Mouse (Mus musculus) forebrain, embryonic 16.5 days (tissue): Measurements from ENCODE around the gene Ccnb1ip1. TPM values are rescaled to one million over a fixed set of nuclear protein-coding genes. Genes with fewer than 3 reads are reported as not detected.

Experiments
- ATAC-seq: fragments of 200-750 bp; cut with Nextera tagmentation; 2 replicates; pipeline ENCODE4 v1.8.0; 2017; ENCODE audit warnings: mild to moderate bottlenecking, moderate library complexity
- H3K27ac ChIP-seq: fragments of 300-500 bp; sonication (generic); 2 replicates; pipeline ENCODE4 v1.5.1; 2014; ENCODE audit warnings: low read length, control low read depth
- H3K27me3 ChIP-seq: fragments of 300-500 bp; sonication (generic); replicated peaks from 2 replicates; pipeline ENCODE4 v1.6.1; 2014; ENCODE audit warnings: low read length; ENCODE audit not compliant: control insufficient read depth, insufficient read depth
- H3K36me3 ChIP-seq: fragments of 300-500 bp; sonication (generic); 2 replicates; pipeline ENCODE4 v1.6.1; 2014; ENCODE audit not compliant: control insufficient read depth, insufficient read depth
- H3K4me1 ChIP-seq: fragments of 300-500 bp; sonication (generic); replicated peaks from 2 replicates; pipeline ENCODE4 v1.6.1; 2014; ENCODE audit warnings: low read length; ENCODE audit not compliant: control insufficient read depth, insufficient read depth
- H3K4me2 ChIP-seq: fragments of 300-500 bp; sonication (generic); 2 replicates; pipeline ENCODE4 v1.6.1; 2014; ENCODE audit warnings: mild to moderate bottlenecking, low read length, control low read depth
- H3K4me3 ChIP-seq: fragments of 300-500 bp; sonication (generic); replicated peaks from 2 replicates; pipeline ENCODE4 v1.5.1; 2014; ENCODE audit warnings: mild to moderate bottlenecking, low read length, control low read depth
- H3K9ac ChIP-seq: fragments of 300-500 bp; sonication (generic); replicated peaks from 2 replicates; pipeline ENCODE4 v1.6.1; 2014; ENCODE audit warnings: low read depth, low read length, control low read depth
- H3K9me3 ChIP-seq: fragments of 300-500 bp; sonication (generic); 2 replicates; pipeline ENCODE4 v1.6.1; 2016; ENCODE audit warnings: low read length; ENCODE audit not compliant: control insufficient read depth
- WGBS: fragments of 180-500 bp; shearing (Covaris S2); extraction: QIAGEN DNeasy Blood & Tissue Kit; methylation state at CpG from one replicate; pipeline ENCODE4 v1.1.7; 2014; 5-methylcytosine and 5-hydroxymethylcytosine counted together
- polyA plus RNA-seq: library from polyadenylated mRNA; unstranded; fragments of >200 nt; fragmentation: Nextera tagmentation; extraction: Ambion mirVana; gene quantifications from 2 replicates; pipeline ENCODE4 v1.2.1, GENCODE M21; 2015

Ccnb1ip1 gene
- polyA plus RNA-seq, 1 experiment from 2014 or later, result not detected

DNA sequence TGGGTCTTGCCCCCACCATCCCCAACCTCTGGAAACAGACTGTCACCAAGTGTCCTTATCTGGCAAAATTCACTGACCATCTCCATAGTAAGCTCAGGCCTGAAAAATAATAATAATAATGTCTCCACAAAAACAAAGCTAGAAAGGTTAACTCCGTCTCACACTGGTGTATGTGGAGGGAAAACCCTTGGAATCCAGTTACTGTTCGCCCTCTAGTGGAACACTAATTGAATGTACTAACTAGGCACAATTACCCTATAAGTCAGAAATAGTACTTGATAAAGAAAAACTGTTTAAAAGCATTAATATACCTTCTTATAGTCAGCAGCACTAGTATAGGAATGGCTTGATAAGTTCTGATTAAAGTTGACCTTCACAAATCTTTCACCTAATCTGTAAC, 19.4 kb downstream of the Ccnb1ip1 start:
- Histone ChIP-seq H3K4me3 (no peak overlapping the region), H3K27ac (no peak overlapping the region), H3K4me1 (peaks cover 7% of the 10 kb centered on the region), H3K27me3 (no peaks in the 10 kb centered on the region), H3K36me3 (no peaks in the 10 kb centered on the region), H3K4me2 (no peak overlapping the region), H3K9ac (no peak overlapping the region), H3K9me3 (no peaks in the 10 kb centered on the region)
- WGBS, result 9% methylated on average over 2 of the region's 2 CpGs
- ATAC-seq, result no peak

DNA sequence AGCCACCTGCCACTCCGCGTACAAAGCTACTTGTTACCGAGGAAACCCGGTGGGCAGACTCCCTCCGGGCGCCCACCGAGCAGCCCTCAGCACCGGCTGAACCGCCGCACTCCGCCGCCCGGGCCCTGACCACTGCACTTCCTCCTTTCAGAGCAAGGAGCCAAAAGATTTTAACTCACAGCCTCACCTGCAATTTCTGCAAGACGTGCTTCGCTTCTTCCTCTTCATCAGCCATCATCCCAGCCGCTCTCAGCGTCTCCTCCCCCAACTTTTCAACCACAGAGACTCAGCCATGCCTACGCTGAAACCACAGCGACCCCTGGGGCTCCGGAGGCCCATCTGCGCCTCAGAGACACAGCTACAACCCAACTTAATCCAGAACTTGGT, 22.3 kb downstream of the Ccnb1ip1 start, which contains the start of gene Ttc5:
Gene Ttc5 (minus strand): TSS at position 269 of the 387 bp plus-strand sequence.
- 0 out of 2 replicates have a peak, but pooled peaks cover 3% of the 10 kb centered on the region for H3K9me3 ChIP-seq
- WGBS, result 0% methylated on average over 21 of the region's 21 CpGs
- H3K4me2 ChIP-seq, result peak within 1 kb of the TSS; percentile 49
- peaks cover 8% of the 10 kb centered on the region for H3K4me1 ChIP-seq
- H3K9ac ChIP-seq, result peak within 1 kb of the TSS; percentile 73
- ATAC-seq, result peak; percentile 98
- H3K4me3 ChIP-seq, result peak within 1 kb of the TSS; percentile 77
- no peaks in the 10 kb centered on the region for H3K27me3 ChIP-seq
- peaks cover 13% of the 10 kb centered on the region for H3K36me3 ChIP-seq
- peak within 1 kb of the TSS; percentile 82 for H3K27ac ChIP-seq

GRCm38 (mm10) chr14:50784391-50785250, 22.9 kb downstream of the Ccnb1ip1 start:
- peak overlapping the region; percentile 73 for H3K9ac ChIP-seq
- 22% methylated on average over 16 of the region's 16 CpGs for WGBS
- H3K4me2 ChIP-seq, result peak overlapping the region; percentile 49
- H3K4me1 ChIP-seq, result peaks cover 8% of the 10 kb centered on the region
- 0 out of 2 replicates have a peak, but pooled peaks cover 3% of the 10 kb centered on the region for H3K9me3 ChIP-seq
- peaks cover 15% of the 10 kb centered on the region for H3K36me3 ChIP-seq
- peak overlapping the region; percentile 82 for H3K27ac ChIP-seq
- no peaks in the 10 kb centered on the region for H3K27me3 ChIP-seq
- H3K4me3 ChIP-seq, result peak overlapping the region; percentile 77
- no peak for ATAC-seq

GRCm38 (mm10) chr14:50782166-50782565, 25.4 kb downstream of the Ccnb1ip1 start:
- no peak overlapping the region for H3K4me2 ChIP-seq
- no peak overlapping the region for H3K9ac ChIP-seq
- no peak for ATAC-seq
- H3K4me1 ChIP-seq, result peaks cover 8% of the 10 kb centered on the region
- WGBS, result 98% methylated on average over 3 of the region's 3 CpGs
- H3K27ac ChIP-seq, result no peak overlapping the region
- H3K27me3 ChIP-seq, result no peaks in the 10 kb centered on the region
- H3K36me3 ChIP-seq, result peaks cover 17% of the 10 kb centered on the region
- H3K4me3 ChIP-seq, result no peak overlapping the region
- 0 out of 2 replicates have a peak, but pooled peaks cover 3% of the 10 kb centered on the region for H3K9me3 ChIP-seq

DNA sequence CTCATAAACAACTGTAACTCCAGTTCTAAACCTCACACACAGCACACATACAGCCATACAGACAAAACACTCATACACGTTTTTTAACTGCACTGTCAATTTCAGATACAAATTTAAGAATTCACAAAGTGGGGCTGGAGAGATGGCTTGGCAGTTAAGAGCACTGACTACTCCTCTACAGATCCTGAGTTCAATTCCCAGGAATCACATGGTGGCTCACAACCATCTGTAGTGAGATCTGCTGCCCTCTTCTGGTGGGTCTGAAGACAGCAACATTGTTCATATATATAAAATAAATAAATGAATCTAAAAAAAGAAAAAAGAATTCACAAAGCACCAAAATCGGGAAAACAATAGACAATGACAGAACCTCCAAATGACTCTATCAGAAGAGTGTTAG, 36.2 kb downstream of the Ccnb1ip1 start:
- WGBS, result 87% methylated on average over 2 of the region's 2 CpGs

GRCm38 (mm10) chr14:50765736-50766135, 41.8 kb downstream of the Ccnb1ip1 start:
- Histone ChIP-seq H3K4me3 (no peak overlapping the region), H3K36me3 (peaks cover 21% of the 10 kb centered on the region), H3K9ac (no peak overlapping the region), H3K9me3 (no peaks in the 10 kb centered on the region), H3K27ac (no peak overlapping the region), H3K4me2 (no peak overlapping the region), H3K4me1 (no peaks in the 10 kb centered on the region), H3K27me3 (no peaks in the 10 kb centered on the region)
- WGBS, result 93% methylated on average over 6 of the region's 6 CpGs
- no peak for ATAC-seq

More for the DNA sequence above, 36.2 kb downstream of the Ccnb1ip1 start:
- H3K4me1 ChIP-seq, result no peaks in the 10 kb centered on the region
- no peak overlapping the region for H3K9ac ChIP-seq
- peaks cover 43% of the 10 kb centered on the region for H3K36me3 ChIP-seq
- H3K9me3 ChIP-seq, result no peaks in the 10 kb centered on the region
- ATAC-seq, result no peak
- H3K27ac ChIP-seq, result no peak overlapping the region
- no peak overlapping the region for H3K4me3 ChIP-seq
- H3K27me3 ChIP-seq, result no peaks in the 10 kb centered on the region
- H3K4me2 ChIP-seq, result no peak overlapping the region

DNA sequence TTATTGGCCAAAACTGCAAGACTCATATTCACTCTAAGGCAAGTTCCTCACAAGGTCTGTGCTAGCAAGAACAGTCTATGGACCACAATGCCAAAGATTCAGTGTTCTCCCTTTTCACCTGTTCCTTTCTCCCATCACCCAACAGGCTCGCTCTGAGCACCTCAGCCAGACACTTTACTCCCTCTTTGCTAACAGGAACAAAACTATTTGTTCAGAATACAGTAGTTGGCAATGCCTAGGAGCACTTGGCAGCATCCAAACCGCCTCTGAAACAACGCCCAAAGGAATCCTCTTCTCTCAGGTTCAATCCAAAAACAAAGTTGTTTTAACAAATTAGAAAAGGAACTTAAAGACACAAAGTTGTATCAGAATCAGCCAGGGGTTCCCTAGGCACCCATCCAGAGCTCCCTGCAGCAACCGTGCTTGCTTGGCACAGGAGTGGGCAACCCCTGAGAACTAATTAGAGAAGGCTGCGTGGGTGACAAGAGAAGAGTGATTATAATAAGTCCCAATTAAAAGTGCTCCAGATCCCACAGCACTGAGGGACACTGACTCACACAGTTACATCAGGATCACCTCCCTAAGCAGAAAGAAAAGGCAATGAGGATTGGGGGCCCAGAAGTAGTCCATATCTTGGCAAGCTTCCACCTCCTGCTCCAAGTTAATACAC, 49.0 kb downstream of the Ccnb1ip1 start:
- 43% methylated on average over 5 of the region's 5 CpGs for WGBS
- Histone ChIP-seq H3K4me2 (no peak overlapping the region), H3K36me3 (no peaks in the 10 kb centered on the region), H3K9me3 (no peaks in the 10 kb centered on the region), H3K27me3 (no peaks in the 10 kb centered on the region), H3K9ac (no peak overlapping the region), H3K27ac (no peak overlapping the region), H3K4me1 (no peaks in the 10 kb centered on the region), H3K4me3 (no peak overlapping the region)
- no peak; the same call in 1 of the 2 replicates for ATAC-seq

GRCm38 (mm10) chr14:50744994-50745393, 62.5 kb downstream of the Ccnb1ip1 start, which contains the start of gene Olfr749:
Gene Olfr749, minus strand, starts transcription at chr14:50745094.
- no peaks in the 10 kb centered on the region for H3K27me3 ChIP-seq
- H3K4me3 ChIP-seq, result no peak within 1 kb of the TSS
- H3K36me3 ChIP-seq, result no peaks in the 10 kb centered on the region
- no peak for ATAC-seq
- no peaks in the 10 kb centered on the region for H3K9me3 ChIP-seq
- H3K4me1 ChIP-seq, result no peaks in the 10 kb centered on the region
- no peak within 1 kb of the TSS for H3K9ac ChIP-seq
- no peak within 1 kb of the TSS for H3K4me2 ChIP-seq
- H3K27ac ChIP-seq, result no peak within 1 kb of the TSS

DNA sequence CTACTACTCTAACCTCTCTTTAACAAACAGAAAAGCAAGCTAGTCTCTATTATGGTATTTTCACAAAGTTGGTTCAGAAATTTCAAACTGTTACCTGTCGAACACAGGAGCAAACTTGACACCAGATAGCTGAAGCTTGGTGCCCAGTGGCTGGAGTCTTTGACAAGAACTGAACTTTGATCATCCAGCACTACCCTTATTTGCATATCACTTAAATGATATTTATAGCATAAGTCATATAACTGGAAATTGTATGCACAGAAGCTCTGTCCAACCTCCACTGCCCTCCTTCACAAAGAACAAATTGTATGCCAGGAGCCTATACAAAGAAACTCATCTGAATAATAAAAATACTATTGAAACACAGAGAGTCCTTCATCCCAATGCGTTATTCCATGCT, 65.9 kb downstream of the Ccnb1ip1 start:
- no peak overlapping the region for H3K4me2 ChIP-seq
- no peak overlapping the region for H3K27ac ChIP-seq
- no peak for ATAC-seq
- H3K4me1 ChIP-seq, result no peaks in the 10 kb centered on the region
- no peaks in the 10 kb centered on the region for H3K27me3 ChIP-seq
- H3K4me3 ChIP-seq, result no peak overlapping the region
- H3K9ac ChIP-seq, result no peak overlapping the region
- no peaks in the 10 kb centered on the region for H3K36me3 ChIP-seq
- WGBS, result 64% methylated on average over 2 of the region's 2 CpGs
- H3K9me3 ChIP-seq, result no peaks in the 10 kb centered on the region
